Mouse (Mus musculus) layer of hippocampus, adult 2 months (tissue): ENCODE measurements at regions not wholly inside any gene's neighbourhood (a gene's known extent, or its start where the extent isn't known, plus 50 kb on each side); places are given as distances from the start of the nearest gene placed in this dataset.

ENCODE experiments used
- DNase-seq, 2 experiments: peaks; one replicate each; pipeline ENCODE4 v3.0.0; 2022; ENCODE audit warnings: low spot score in 2 of 2
- H3K27ac ChIP-seq: fragments of 200-600 bp; 2 replicates; pipeline ENCODE4 v1.8.1; 2022
- H3K4me3 ChIP-seq: fragments of 200-600 bp; 2 replicates; pipeline ENCODE4 v1.8.1; 2022; ENCODE audit warnings: mild to moderate bottlenecking
- CTCF ChIP-seq: fragments of 200-600 bp; conservative IDR thresholded peaks from 2 replicates; pipeline ENCODE4 v1.8.1; 2022; ENCODE audit warnings: antibody characterized with exemption, mild to moderate bottlenecking, moderate library complexity

GRCm38 (mm10) chr15:67950281-67951040 is 1449.8 kb upstream of the Lrrc6 start:
- peak overlapping the region; percentile 24; the same call in 1 of the 2 replicates for H3K27ac ChIP-seq
- no peak for TF ChIP-seq CTCF
- peak; percentile 19 to 29 for DNase-seq
- no peak overlapping the region for H3K4me3 ChIP-seq

- Histone ChIP-seq H3K4me3 (no peak overlapping the region), H3K27ac (no peak overlapping the region)
- TF ChIP-seq CTCF: no peak
- DNase-seq: no peak
These were observed 1443.8 kb upstream of the Lrrc6 start for GRCm38 (mm10) chr15:67944330-67945082.

- no peak for TF ChIP-seq CTCF
- DNase-seq: no peak
- no peak overlapping the region for H3K27ac ChIP-seq
- no peak overlapping the region for H3K4me3 ChIP-seq
These were observed 1442.3 kb upstream of the Lrrc6 start for GRCm38 (mm10) chr15:67943046-67943445.

- TF ChIP-seq CTCF: peak; percentile 12; the same call in 1 of the 2 replicates
- no peak for DNase-seq
- Histone ChIP-seq H3K4me3 (no peak overlapping the region), H3K27ac (no peak overlapping the region)
These were observed 1439.8 kb upstream of the Lrrc6 start for GRCm38 (mm10) chr15:67940510-67940909.

GRCm38 (mm10) chr15:67924885-67925284 is 1424.2 kb upstream of the Lrrc6 start:
- no peak for TF ChIP-seq CTCF
- Histone ChIP-seq H3K4me3 (no peak overlapping the region), H3K27ac (no peak overlapping the region)
- DNase-seq: no peak

- H3K27ac ChIP-seq: no peak overlapping the region
- no peak overlapping the region for H3K4me3 ChIP-seq
- no peak for DNase-seq
- TF ChIP-seq CTCF: no peak
These were observed 1406.3 kb upstream of the Lrrc6 start for GRCm38 (mm10) chr15:67907034-67907433.

GRCm38 (mm10) chr15:67905279-67905678 is 1404.6 kb upstream of the Lrrc6 start:
- TF ChIP-seq CTCF: no peak
- H3K4me3 ChIP-seq: no peak overlapping the region
- no peak for DNase-seq
- no peak overlapping the region for H3K27ac ChIP-seq

- no peak for DNase-seq
- no peak for TF ChIP-seq CTCF
- Histone ChIP-seq H3K27ac (no peak overlapping the region), H3K4me3 (no peak overlapping the region)
These were observed 1403.9 kb upstream of the Lrrc6 start for GRCm38 (mm10) chr15:67904646-67905045.

GRCm38 (mm10) chr15:67902982-67903381 is 1402.3 kb upstream of the Lrrc6 start:
- TF ChIP-seq CTCF: no peak
- H3K27ac ChIP-seq: no peak overlapping the region
- DNase-seq: no peak
- no peak overlapping the region for H3K4me3 ChIP-seq

GRCm38 (mm10) chr15:67901191-67901601 is 1400.5 kb upstream of the Lrrc6 start:
- H3K4me3 ChIP-seq: no peak overlapping the region
- peak overlapping the region; percentile 46 for H3K27ac ChIP-seq
- no peak for DNase-seq
- peak; percentile 25; the same call in 1 of the 2 replicates for TF ChIP-seq CTCF

- DNase-seq: no peak
- TF ChIP-seq CTCF: no peak
- Histone ChIP-seq H3K4me3 (no peak overlapping the region), H3K27ac (peak overlapping the region; percentile 82)
These were observed 1399.1 kb upstream of the Lrrc6 start for GRCm38 (mm10) chr15:67899772-67900171.

- Histone ChIP-seq H3K4me3 (no peak overlapping the region), H3K27ac (peak overlapping the region; percentile 82)
- peak; percentile 52 to 53 for DNase-seq
- TF ChIP-seq CTCF: no peak
These were observed 1398.3 kb upstream of the Lrrc6 start for GRCm38 (mm10) chr15:67898959-67899403.

- Histone ChIP-seq H3K4me3 (no peak overlapping the region), H3K27ac (no peak overlapping the region)
- no peak for DNase-seq
- no peak for TF ChIP-seq CTCF
These were observed 1391.4 kb upstream of the Lrrc6 start for GRCm38 (mm10) chr15:67892066-67892465.
